Mouse (Mus musculus): ENCODE results near the gene Gm4133. TPM values are rescaled to one million over a fixed set of nuclear protein-coding genes. Genes with fewer than 3 reads are reported as not detected.
"Not testable (repeated sequence)": the region's sequence is repeated elsewhere in the genome, so short reads cannot be mapped to it uniquely, and the experiment has no call there.

Gene Gm4133
- polyA plus RNA-seq (2017; shearing (Covaris generic)): not detected

- not testable (repeated sequence) for ATAC-seq
These were observed at the start of gene Gm4133 for GRCm38 (mm10) chr7:20333965-20334364. Gm4133 (minus strand) TSS chr7:20334065.

- not testable (repeated sequence) for ATAC-seq
These were observed 41.4 kb upstream of the Gm4133 start, which contains the start of gene Gm5728 for GRCm38 (mm10) chr7:20375310-20375709. Gm5728 (minus strand) TSS chr7:20375410.

Other genes with a start within 250 kb of the Gm4133 start
- under 1 TPM in 1 of 2 experiments, not detected in 1; 0.24 TPM for gene Vmn1r91, start 234.4 kb downstream of the Gm4133 start, polyA plus RNA-seq (2017; shearing (Covaris generic))
- gene Gm16442, start 211.5 kb downstream of the Gm4133 start, polyA plus RNA-seq (2017; shearing (Covaris generic)): not detected
- not detected for gene Vmn1r93, start 195.0 kb downstream of the Gm4133 start, polyA plus RNA-seq (2017; shearing (Covaris generic))
- not detected for gene Vmn1r94, start 165.7 kb downstream of the Gm4133 start, polyA plus RNA-seq (2017; shearing (Covaris generic))
- gene Vmn1r95, start 140.4 kb downstream of the Gm4133 start, polyA plus RNA-seq (2017; shearing (Covaris generic)): not detected
- not detected for gene Gm6164, start 128.5 kb downstream of the Gm4133 start, polyA plus RNA-seq (2017; shearing (Covaris generic))
- gene Gm4498, start 100.2 kb downstream of the Gm4133 start, polyA plus RNA-seq (2017; shearing (Covaris generic)): not detected
- not detected for gene Gm5890, start 71.2 kb downstream of the Gm4133 start, polyA plus RNA-seq (2017; shearing (Covaris generic))
- gene Gm5728, start 41.3 kb upstream of the Gm4133 start, polyA plus RNA-seq (2017; shearing (Covaris generic)): not detected
- not detected for gene Vmn1r100, start 83.9 kb upstream of the Gm4133 start, polyA plus RNA-seq (2017; shearing (Covaris generic))
- gene Vmn1r101, start 108.5 kb upstream of the Gm4133 start, polyA plus RNA-seq (2017; shearing (Covaris generic)): not detected
- gene Gm10670, start 140.9 kb upstream of the Gm4133 start, polyA plus RNA-seq (2017; shearing (Covaris generic)): not detected
- not detected for gene Vmn1r103, start 176.5 kb upstream of the Gm4133 start, polyA plus RNA-seq (2017; shearing (Covaris generic))
- not detected for gene Vmn1r104, start 199.8 kb upstream of the Gm4133 start, polyA plus RNA-seq (2017; shearing (Covaris generic))
- gene Gm5726, start 211.7 kb upstream of the Gm4133 start, polyA plus RNA-seq (2017; shearing (Covaris generic)): not detected
- not detected for gene Gm4141, start 242.2 kb upstream of the Gm4133 start, polyA plus RNA-seq (2017; shearing (Covaris generic))